Mouse (Mus musculus) stomach, postnatal 0 days (tissue): ENCODE results near the gene Smc4.

ENCODE experiments used
- CTCF ChIP-seq: IDR thresholded peaks from 2 replicates; pipeline ENCODE4 v1.5.1; 2016; ENCODE audit warnings: antibody characterized with exemption, low read depth, mild to moderate bottlenecking, moderate library complexity
- EP300 ChIP-seq: optimal IDR thresholded peaks from 2 replicates; pipeline ENCODE3; 2016; ENCODE audit warnings: antibody characterized with exemption

DNA sequence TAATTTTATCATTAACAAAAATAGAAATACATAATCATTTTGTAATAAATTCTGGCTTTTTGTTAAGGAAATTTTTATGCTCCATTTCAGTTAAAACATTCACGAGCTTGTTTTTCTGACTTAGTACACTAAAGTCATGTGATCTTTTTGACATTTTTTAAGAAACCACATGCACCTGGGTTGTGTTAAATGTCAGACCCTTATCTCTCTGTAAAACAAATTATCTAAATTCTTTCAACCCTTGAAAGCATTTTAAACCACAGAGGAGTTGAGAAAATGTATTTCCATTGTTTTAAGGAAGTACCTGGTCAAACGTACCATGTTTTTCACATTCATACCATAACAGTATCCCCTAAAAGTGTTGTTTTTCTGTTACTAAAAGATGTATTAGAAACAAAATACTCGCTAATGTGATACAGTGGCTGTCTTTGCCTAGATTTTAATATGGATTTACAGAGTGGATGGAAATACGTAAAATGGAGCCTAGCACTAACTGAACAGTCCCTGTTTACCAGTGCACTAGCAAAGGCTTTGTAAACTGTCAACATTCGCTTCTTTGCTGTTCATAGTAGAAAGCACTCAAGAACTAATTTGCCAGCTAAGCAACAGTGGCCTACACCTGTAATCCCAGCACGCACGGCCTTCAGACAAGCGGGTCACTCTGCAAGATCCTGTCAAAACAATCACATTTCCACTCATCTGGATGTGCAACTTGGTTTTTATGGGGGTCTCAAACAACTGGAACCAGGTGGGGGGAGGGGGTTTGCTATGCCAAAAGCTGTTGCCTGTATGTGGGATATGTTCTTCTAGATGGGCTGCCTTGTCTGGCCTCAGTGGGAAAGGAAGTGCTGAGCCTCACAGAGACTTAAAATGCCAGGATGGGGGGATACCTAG is 29.7 kb upstream of the Smc4 start:
- TF ChIP-seq CTCF (no peak), EP300 (no peak)
